Mouse (Mus musculus): ENCODE results near the gene Per2.
A peak's percentile ranks its signal among the peaks of the same experiment; 100 is the strongest.

The Per2 gene

DNA sequence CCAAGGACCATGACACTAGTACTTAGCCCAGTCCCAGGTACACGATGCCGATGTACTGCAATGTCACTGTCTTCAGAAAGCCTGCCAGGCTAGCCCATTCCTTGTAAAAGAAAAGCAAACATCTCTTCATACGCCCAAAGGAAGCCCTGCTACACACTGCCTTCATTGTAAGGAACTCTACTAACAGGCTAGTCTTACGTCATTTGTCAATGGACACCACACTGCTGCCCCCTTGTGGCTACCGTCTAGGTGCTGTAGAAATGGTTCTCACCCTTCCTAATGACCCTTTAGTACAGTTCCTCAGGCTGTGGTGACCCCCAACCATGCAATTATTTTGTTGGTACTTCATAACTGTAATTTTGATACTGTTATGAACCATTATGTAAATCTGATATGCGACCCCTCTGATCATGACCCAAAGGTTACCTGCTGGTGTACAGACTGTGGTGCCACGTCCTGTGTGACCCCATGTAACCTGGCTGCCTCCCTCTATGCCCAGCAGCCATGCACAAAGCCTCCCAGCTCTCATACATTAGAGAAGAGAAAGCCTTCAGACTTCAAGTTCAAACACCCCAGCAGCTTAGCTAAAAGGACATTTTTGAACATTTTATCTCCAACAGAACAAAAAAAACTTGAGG lies 78.6 kb downstream of the Per2 start:
- DNase-seq = peak; percentile 77 to 92

DNA sequence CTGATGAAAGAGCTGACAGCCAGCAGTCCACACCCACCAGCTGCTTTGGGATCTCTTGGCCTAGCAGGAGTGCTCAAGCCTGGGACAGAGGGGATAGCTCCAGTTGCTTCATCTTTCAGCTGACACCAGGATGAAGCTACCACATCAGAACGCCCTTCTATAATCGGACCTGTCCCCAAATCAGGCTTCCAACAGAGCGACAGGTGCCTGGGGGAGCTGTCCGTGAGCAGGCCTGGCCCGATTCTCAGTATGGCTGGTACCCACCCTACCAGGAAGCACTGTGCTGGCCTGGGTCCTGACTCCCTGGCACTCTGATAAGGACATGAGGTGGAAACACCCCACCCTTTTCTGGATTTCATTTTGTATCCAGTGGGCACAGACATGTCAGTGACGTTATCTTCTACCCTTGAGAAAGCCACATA lies 85.7 kb downstream of the Per2 start:
- no peak for DNase-seq

DNA sequence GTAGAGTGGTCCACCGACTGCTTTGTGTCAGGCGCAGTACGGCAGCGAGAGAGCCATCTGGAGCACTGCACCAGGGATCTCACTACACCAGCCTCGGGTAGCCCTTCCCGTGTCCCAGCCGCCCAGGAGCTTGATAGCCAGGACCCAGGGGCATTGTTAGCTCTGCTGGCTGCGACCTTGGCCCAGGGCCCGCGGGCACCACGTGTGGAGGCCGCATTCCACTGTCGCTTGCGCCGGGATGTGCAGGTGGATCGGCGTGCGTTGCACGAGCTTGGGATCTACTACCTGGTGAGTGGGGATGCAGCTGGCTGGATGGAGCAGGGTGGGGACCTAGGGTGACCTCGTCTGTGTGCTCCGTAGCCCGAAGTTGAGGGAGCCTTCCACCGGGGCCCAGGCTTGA lies 89.1 kb downstream of the Per2 start:
- DNase-seq = no peak

DNA sequence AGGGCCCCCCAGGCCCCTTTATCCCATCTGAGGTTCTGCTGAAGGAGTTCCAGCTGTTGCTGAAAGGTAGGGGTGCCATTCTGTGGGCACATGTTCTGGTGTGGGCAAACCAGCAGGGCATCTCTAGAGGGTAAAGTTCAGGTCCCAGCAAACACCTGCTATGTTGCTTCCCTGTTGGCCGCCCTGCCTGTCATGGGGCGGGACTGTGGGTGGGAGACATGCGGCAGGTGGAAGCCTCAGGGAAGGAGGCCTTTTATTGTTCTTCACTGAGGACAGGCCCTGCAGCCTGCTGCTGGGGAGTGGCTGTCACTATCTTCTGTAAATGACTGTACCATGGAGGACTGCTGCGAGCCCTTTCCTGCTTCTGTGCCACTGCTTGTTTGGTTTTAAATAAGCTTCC lies 89.7 kb downstream of the Per2 start:
- DNase-seq = peak in 1 of 2 experiments; percentile 27

DNA sequence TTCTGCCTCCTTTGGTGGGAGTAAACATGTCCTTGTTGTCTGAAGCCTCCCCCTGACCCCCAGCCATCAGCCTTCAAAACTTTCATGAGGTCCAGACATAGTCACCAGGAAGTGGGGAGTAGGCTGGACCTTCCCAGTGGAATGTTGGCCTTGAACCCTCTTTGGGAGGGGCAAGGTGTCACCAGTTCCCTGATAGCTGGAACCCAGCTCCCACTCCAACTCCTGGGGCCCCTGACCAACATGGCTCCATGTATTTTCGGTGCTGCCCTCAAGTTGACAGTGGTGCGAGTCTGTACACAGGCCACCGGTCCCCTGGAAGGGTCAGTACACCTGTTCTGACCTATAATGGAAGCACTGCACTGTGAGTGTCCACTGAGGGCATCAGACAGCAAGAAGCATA lies 91.8 kb downstream of the Per2 start:
- DNase-seq = no peak

DNA sequence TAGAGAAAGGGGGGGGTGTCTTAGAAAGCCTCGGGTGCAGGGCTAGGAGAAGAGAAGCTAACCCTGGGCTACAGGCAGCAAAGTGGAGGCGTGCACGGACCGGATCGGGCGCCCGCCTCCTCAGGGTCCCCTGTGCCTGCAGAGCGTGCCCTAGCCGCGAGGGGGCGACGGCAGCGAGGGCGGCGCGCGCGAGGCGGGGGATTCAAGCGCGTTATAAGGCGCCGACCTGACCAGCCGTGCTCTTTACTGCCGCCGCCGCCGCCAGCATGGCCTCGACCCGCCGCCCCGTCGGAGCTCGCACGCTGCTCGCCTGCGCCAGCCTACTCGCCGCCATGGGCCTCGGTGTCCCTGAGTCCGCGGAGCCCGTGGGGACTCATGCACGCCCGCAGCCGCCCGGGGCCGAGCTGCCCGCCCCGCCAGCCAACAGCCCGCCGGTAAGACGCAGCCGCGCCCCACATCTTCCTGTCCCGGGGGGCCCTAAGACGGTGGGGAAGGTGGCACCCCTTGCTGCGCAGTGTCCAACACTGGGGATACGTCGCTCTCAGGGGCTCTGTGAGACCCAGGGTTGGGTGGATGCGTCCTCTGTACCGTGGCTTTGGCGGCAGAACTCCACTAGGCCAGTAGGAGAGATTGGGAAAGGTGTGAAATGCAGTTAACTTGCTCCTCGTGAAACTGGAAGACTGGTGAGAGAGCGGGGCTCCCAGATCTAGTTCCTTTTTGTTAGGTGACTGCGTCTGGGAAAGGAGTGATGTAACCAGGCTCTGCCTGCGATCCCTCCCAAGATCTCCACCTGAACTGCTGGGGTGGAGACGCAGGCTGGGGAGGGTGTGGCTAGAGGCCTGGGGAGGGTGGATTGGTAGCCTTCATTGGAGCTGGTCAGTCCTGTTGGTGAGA lies 92.7 kb downstream of the Per2 start, which contains the start of gene Erfe:
Erfe (plus strand) TSS at position 216 of the 894 bp plus-strand sequence.
- peak; percentile 42 to 86 for DNase-seq

Data from kidney, postnatal 36 days (tissue).